ENCODE assay signal across 11 mouse cellular contexts in the genomic region with DNA sequence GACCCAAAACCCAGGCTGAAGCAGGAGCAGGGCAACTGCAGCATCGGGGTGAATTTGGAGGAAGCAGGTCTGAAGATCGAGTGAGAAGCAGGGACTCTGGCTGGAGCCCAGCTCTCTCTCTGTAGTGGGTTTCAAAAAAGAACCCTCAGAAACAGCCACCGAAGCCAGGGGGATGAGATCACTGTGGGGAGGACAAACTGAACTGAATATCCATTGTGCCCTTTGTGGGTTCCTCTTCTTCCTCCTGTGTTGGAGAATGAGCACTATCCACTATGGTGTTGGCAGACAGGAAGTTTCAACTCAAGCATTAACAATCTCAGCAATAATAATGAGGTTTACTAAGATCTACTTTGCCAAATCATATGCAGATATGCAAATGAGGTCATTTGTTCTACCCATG. TPM values are rescaled to one million over a fixed set of nuclear protein-coding genes. Genes with fewer than 3 reads are reported as not detected.
DNase-seq lines count a peak whose midpoint lies in the region; ATAC-seq and TF ChIP-seq lines count a peak whose summit lies in the region.
"Had no signal": no experiment of that assay in that cellular context is flagged by ENCODE, and none has a peak within 500 bp of the region (broad histone marks: within the 10 kb centered on the region; RNA-seq: fewer than 3 reads in every experiment).

No protein-coding gene starts in this region.

- no peak for TF ChIP-seq RAD21 in CH12.LX (IDR thresholded peaks at IDR 0.05; ENCODE audit: low read depth, low read length)

- no peak for TF ChIP-seq EP300 in CH12.LX (IDR thresholded peaks at IDR 0.05; ENCODE audit: low read length)

- peaks cover 0 to 12% of the 10 kb centered on the region in 2 experiments for H3K36me3 ChIP-seq in CH12.LX (replicated peaks in 1 of 2; ENCODE audit: control insufficient read depth in 1 of 2, insufficient read depth in 1 of 2, low read length in 1 of 2)
- peaks cover 41% of the 10 kb centered on the region for H3K36me3 ChIP-seq in forebrain, embryonic 13.5 days (ENCODE audit: poor library complexity, severe bottlenecking)
- H3K36me3 ChIP-seq in midbrain, embryonic 12.5 days: peaks cover 26% of the 10 kb centered on the region
- peaks cover 23% of the 10 kb centered on the region for H3K36me3 ChIP-seq in kidney, embryonic 15.5 days

- H3K4me1 ChIP-seq in CH12.LX (ENCODE audit: control insufficient read depth in 1 of 2, insufficient read depth in 2 of 2): peaks cover 3 to 26% of the 10 kb centered on the region in 2 experiments; a peak in 3 of 4 replicates
- peaks cover 67% of the 10 kb centered on the region for H3K4me1 ChIP-seq in forebrain, embryonic 13.5 days
- peaks cover 53% of the 10 kb centered on the region for H3K4me1 ChIP-seq in midbrain, embryonic 12.5 days
- peaks cover 37% of the 10 kb centered on the region for H3K4me1 ChIP-seq in kidney, embryonic 15.5 days

- H3K79me2 ChIP-seq in CH12.LX (replicated peaks; ENCODE audit: control insufficient read depth, extremely low read depth, insufficient read depth, poor library complexity, severe bottlenecking): no peaks in the 10 kb centered on the region

- ATAC-seq in frontal cortex, adult (ENCODE audit: low TSS enrichment): peak; percentile 35
- peak; percentile 68 for ATAC-seq in forebrain, embryonic 13.5 days
- ATAC-seq in midbrain, embryonic 12.5 days (ENCODE audit: low FRiP score, low read depth): no peak
- no peak for ATAC-seq in erythroblast, adult 5-6 weeks (replicated peaks; ENCODE audit: low FRiP score, poor library complexity, severe bottlenecking)
- no peak for ATAC-seq in kidney, embryonic 15.5 days (replicated peaks; ENCODE audit: low FRiP score)

- peak overlapping the region; percentile 74 for H3K4me2 ChIP-seq in CH12.LX (ENCODE audit: insufficient read depth, low read depth, poor library complexity, severe bottlenecking)
- peak overlapping the region; percentile 92 for H3K4me2 ChIP-seq in forebrain, embryonic 13.5 days
- peak overlapping the region; percentile 86 for H3K4me2 ChIP-seq in midbrain, embryonic 12.5 days (replicated peaks)
- no peak overlapping the region for H3K4me2 ChIP-seq in kidney, embryonic 15.5 days

- peaks cover 1% of the 10 kb centered on the region for H3K9me3 ChIP-seq in CH12.LX (replicated peaks; ENCODE audit: low read length)
- H3K9me3 ChIP-seq in forebrain, embryonic 13.5 days (replicated peaks): peaks cover 5% of the 10 kb centered on the region
- H3K9me3 ChIP-seq in midbrain, embryonic 12.5 days: peaks cover 7% of the 10 kb centered on the region
- H3K9me3 ChIP-seq in kidney, embryonic 15.5 days (replicated peaks): no peaks in the 10 kb centered on the region

- no peak for TF ChIP-seq CTCF in CH12.LX (conservative IDR thresholded peaks at IDR 0.05 in 1 of 2, IDR thresholded peaks at IDR 0.05 in 1 of 2; ENCODE audit: low read depth in 2 of 2, low read length in 2 of 2)

- H3K27ac ChIP-seq in CH12.LX (ENCODE audit: insufficient read depth, low read depth): no peak overlapping the region
- peak overlapping the region; percentile 85 for H3K27ac ChIP-seq in forebrain, embryonic 13.5 days
- H3K27ac ChIP-seq in midbrain, embryonic 12.5 days (replicated peaks): peak overlapping the region; percentile 63; the same call in 1 of the 2 replicates
- no peak overlapping the region for H3K27ac ChIP-seq in kidney, embryonic 15.5 days

- H3K9ac ChIP-seq in CH12.LX (ENCODE audit: insufficient read depth, low read depth): 0 out of 2 replicates have a peak overlapping the region, but pooled peaks have one; percentile 3
- H3K9ac ChIP-seq in forebrain, embryonic 13.5 days: peak overlapping the region; percentile 64
- no peak overlapping the region for H3K9ac ChIP-seq in midbrain, embryonic 12.5 days (replicated peaks)
- no peak overlapping the region for H3K9ac ChIP-seq in kidney, embryonic 15.5 days

- no peak for TF ChIP-seq POLR2A in CH12.LX (IDR thresholded peaks at IDR 0.05; ENCODE audit: low read depth, low read length)

- no peak for DNase-seq in frontal cortex, postnatal 10 days (ENCODE audit: low spot score in 2 of 2)
- DNase-seq in CH12.LX (ENCODE audit: extremely low read depth): no peak
- no peak for DNase-seq in embryo, embryonic 9.5 days (ENCODE audit: extremely low spot score)
- DNase-seq: gastrocnemius, postnatal 36 days; left cerebral cortex, postnatal 4 days; lung, postnatal 10 days had no signal

- dilution Hi-C loops in CH12.LX (cut with MboI; ENCODE audit: extremely low pct_ligation_motif_present, extremely low pct_unique_long_range_greater_than_20kb, low sequenced_read_pairs): no loop called here

- 16% methylated on average over 3 of the region's 3 CpGs for WGBS in forebrain, embryonic 13.5 days
- 40% methylated on average over 3 of the region's 3 CpGs for WGBS in midbrain, embryonic 12.5 days
- WGBS in kidney, embryonic 15.5 days: 76% methylated on average over 3 of the region's 3 CpGs

- no peaks in the 10 kb centered on the region for H3K27me3 ChIP-seq in CH12.LX (replicated peaks)
- no peaks in the 10 kb centered on the region for H3K27me3 ChIP-seq in forebrain, embryonic 13.5 days
- no peaks in the 10 kb centered on the region for H3K27me3 ChIP-seq in midbrain, embryonic 12.5 days
- H3K27me3 ChIP-seq in kidney, embryonic 15.5 days: no peaks in the 10 kb centered on the region

- peak overlapping the region in 1 of 3 experiments; percentile 11 for H3K4me3 ChIP-seq in CH12.LX (replicated peaks in 1 of 3; ENCODE audit: low read depth in 2 of 3, low read length in 2 of 3, poor library complexity in 1 of 3)
- peak overlapping the region; percentile 37 for H3K4me3 ChIP-seq in forebrain, embryonic 13.5 days
- H3K4me3 ChIP-seq in midbrain, embryonic 12.5 days: peak overlapping the region; percentile 36; the same call in 1 of the 2 replicates
- H3K4me3 ChIP-seq in kidney, embryonic 15.5 days (replicated peaks): no peak overlapping the region

- in situ Hi-C loops in CH12.LX (cut with MboI; ENCODE audit: low pct_ligation_motif_present, low pct_unique_long_range_greater_than_20kb, low sequenced_read_pairs): no loop called here

TF ChIP-seq in CH12.LX, 34 proteins besides CTCF, POLR2A, EP300 and RAD21:
- TF ChIP-seq KAT2A (IDR thresholded peaks at IDR 0.05; ENCODE audit: insufficient replicate concordance, low read length) (no peak), ZMIZ1 (IDR thresholded peaks at IDR 0.05; ENCODE audit: low read depth, low read length) (no peak)

RNA-seq across cellular contexts. Expression of a gene that starts 7.1 kb away (rescaled TPM):
- total RNA-seq in CH12.LX (2012; rRNA removed) (3.6 and 5.5 TPM in 2 replicates), CH12.LX (2014; rRNA removed) (2.8 and 3.5 TPM in 2 replicates)
- 5.7 and 5.9 TPM in 2 replicates for polyA plus RNA-seq in CH12.LX (2012; ENCODE audit: insufficient read length, low read depth)
- polyA plus RNA-seq in forebrain, embryonic 13.5 days (2015; fragmentation: Nextera tagmentation; extraction: Ambion mirVana): 64.2 and 70.4 TPM in 2 replicates
- 58.2 TPM in 2 replicates for polyA plus RNA-seq in midbrain, embryonic 12.5 days (2016; fragmentation: Nextera tagmentation; extraction: Ambion mirVana)
- total RNA-seq in erythroblast, adult 5-6 weeks (2015; ENCODE audit: low replicate concordance): not detected in 2 replicates
- total RNA-seq in erythroblast, adult 5-6 weeks (2017; ENCODE audit: low replicate concordance): 1.5 and 1.8 TPM in 2 replicates
- 10.8 and 11.0 TPM in 2 replicates for polyA plus RNA-seq in kidney, embryonic 15.5 days (2015; fragmentation: Nextera tagmentation; extraction: Ambion mirVana)

RNA-seq across cellular contexts. Expression of a gene that starts 54.7 kb away (rescaled TPM):
- 15.2 and 17.2 TPM in 2 replicates for total RNA-seq in CH12.LX (2012; rRNA removed)
- 11.6 and 13.7 TPM in 2 replicates for total RNA-seq in CH12.LX (2014; rRNA removed)
- 17.1 and 18.9 TPM in 2 replicates for polyA plus RNA-seq in CH12.LX (2012; ENCODE audit: insufficient read length, low read depth)
- polyA plus RNA-seq in forebrain, embryonic 13.5 days (2015; fragmentation: Nextera tagmentation; extraction: Ambion mirVana): 17.0 and 18.1 TPM in 2 replicates
- polyA plus RNA-seq in midbrain, embryonic 12.5 days (2016; fragmentation: Nextera tagmentation; extraction: Ambion mirVana): 18.2 and 18.5 TPM in 2 replicates
- 21.9 and 23.0 TPM in 2 replicates for total RNA-seq in erythroblast, adult 5-6 weeks (2015; ENCODE audit: low replicate concordance)
- 25.2 and 36.8 TPM in 2 replicates for total RNA-seq in erythroblast, adult 5-6 weeks (2017; ENCODE audit: low replicate concordance)
- 19.1 and 20.0 TPM in 2 replicates for polyA plus RNA-seq in kidney, embryonic 15.5 days (2015; fragmentation: Nextera tagmentation; extraction: Ambion mirVana)

Comparison
In these comparisons a context has a peak if more than half of its experiments do, and no peak if none do; other contexts are left out.
1. ATAC-seq: peak in frontal cortex, adult (single experiment) and forebrain, embryonic 13.5 days (single experiment); none in midbrain, embryonic 12.5 days (single experiment), erythroblast, adult 5-6 weeks (single experiment) and kidney, embryonic 15.5 days (single experiment).
2. H3K27ac ChIP-seq: peak in forebrain, embryonic 13.5 days (single experiment) and midbrain, embryonic 12.5 days (single experiment); none in CH12.LX (single experiment) and kidney, embryonic 15.5 days (single experiment).
3. H3K9ac ChIP-seq: peak in CH12.LX (single experiment) and forebrain, embryonic 13.5 days (single experiment); none in midbrain, embryonic 12.5 days (single experiment) and kidney, embryonic 15.5 days (single experiment).